Mouse (Mus musculus) cortical plate, adult 2 months (tissue): Measurements from ENCODE around the gene 4930402F06Rik.

Experiments used
- CTCF ChIP-seq: fragments of 200-500 bp; IDR thresholded peaks from 2 replicates; pipeline ENCODE4 v1.5.1; 2011; ENCODE audit warnings: mild to moderate bottlenecking, control low read depth, low read length; ENCODE audit not compliant: insufficient read depth; ENCODE audit errors: extremely low read depth
- POLR2A ChIP-seq: fragments of 200-500 bp; IDR thresholded peaks from 2 replicates; pipeline ENCODE4 v1.6.1; 2011; ENCODE audit warnings: mild to moderate bottlenecking, low read length, control low read depth; ENCODE audit not compliant: insufficient read depth; ENCODE audit errors: extremely low read depth

- TF ChIP-seq CTCF (no peak), POLR2A (no peak)
Measured at GRCm38 (mm10) chr2:35408409-35409110, 11.6 kb upstream of the 4930402F06Rik start.
